Mouse (Mus musculus): ENCODE measurements around the gene Cyp17a1. TPM values are rescaled to one million over a fixed set of nuclear protein-coding genes. Genes with fewer than 3 reads are reported as not detected.

The Cyp17a1 gene
- not detected in 2 replicates for polyA plus RNA-seq (2015; fragmentation: Nextera tagmentation; extraction: Ambion mirVana)

GRCm38 (mm10) chr19:46672766-46673418 is at the start of gene Cyp17a1:
TSS of gene Cyp17a1 (minus strand) at chr19:46673172.
- H3K4me3 ChIP-seq: no peak within 1 kb of the TSS
- no peak within 1 kb of the TSS for H3K9ac ChIP-seq
- 0 out of 2 replicates have a peak, but pooled peaks cover 3% of the 10 kb centered on the region for H3K27me3 ChIP-seq
- no peaks in the 10 kb centered on the region for H3K36me3 ChIP-seq
- H3K4me2 ChIP-seq: no peak within 1 kb of the TSS
- no peaks in the 10 kb centered on the region for H3K4me1 ChIP-seq (replicated peaks)
- no peaks in the 10 kb centered on the region for H3K9me3 ChIP-seq
- H3K27ac ChIP-seq: no peak within 1 kb of the TSS
- WGBS: 72% methylated on average over 5 of the region's 5 CpGs
- ATAC-seq (ENCODE audit: low FRiP score): no peak

- 0 out of 2 replicates have a peak, but pooled peaks cover 4% of the 10 kb centered on the region for H3K9me3 ChIP-seq
- no peak for ATAC-seq (ENCODE audit: low FRiP score)
- H3K9ac ChIP-seq: no peak overlapping the region
- no peak overlapping the region for H3K4me3 ChIP-seq
- WGBS: 90% methylated on average over 4 of the region's 4 CpGs
- H3K4me1 ChIP-seq (replicated peaks): no peaks in the 10 kb centered on the region
- no peak overlapping the region for H3K27ac ChIP-seq
- no peak overlapping the region for H3K4me2 ChIP-seq
- no peaks in the 10 kb centered on the region for H3K27me3 ChIP-seq
- peaks cover 36% of the 10 kb centered on the region for H3K36me3 ChIP-seq
Observed at GRCm38 (mm10) chr19:46718150-46718549, 45.2 kb upstream of the Cyp17a1 start.

- WGBS: 91% methylated on average over 8 of the region's 8 CpGs
- no peaks in the 10 kb centered on the region for H3K4me1 ChIP-seq (replicated peaks)
- 0 out of 2 replicates have a peak, but pooled peaks cover 4% of the 10 kb centered on the region for H3K9me3 ChIP-seq
- H3K27me3 ChIP-seq: no peaks in the 10 kb centered on the region
- no peak overlapping the region for H3K4me2 ChIP-seq
- H3K36me3 ChIP-seq: peaks cover 26% of the 10 kb centered on the region
- no peak overlapping the region for H3K4me3 ChIP-seq
- H3K9ac ChIP-seq: no peak overlapping the region
- no peak overlapping the region for H3K27ac ChIP-seq
- ATAC-seq (ENCODE audit: low FRiP score): no peak
Observed at GRCm38 (mm10) chr19:46715016-46715415, 42.0 kb upstream of the Cyp17a1 start.

GRCm38 (mm10) chr19:46714234-46714633 is 41.3 kb upstream of the Cyp17a1 start:
- ATAC-seq (ENCODE audit: low FRiP score): no peak
- Histone ChIP-seq H3K9ac (no peak overlapping the region), H3K27ac (no peak overlapping the region), H3K9me3 (0 out of 2 replicates have a peak, but pooled peaks cover 4% of the 10 kb centered on the region), H3K36me3 (peaks cover 24% of the 10 kb centered on the region), H3K4me1 (replicated peaks) (no peaks in the 10 kb centered on the region), H3K4me2 (no peak overlapping the region), H3K27me3 (no peaks in the 10 kb centered on the region), H3K4me3 (no peak overlapping the region)
- 94% methylated on average over 8 of the region's 8 CpGs for WGBS

GRCm38 (mm10) chr19:46710614-46711013 is 37.6 kb upstream of the Cyp17a1 start:
- Histone ChIP-seq H3K4me2 (no peak overlapping the region), H3K4me1 (replicated peaks) (peaks cover 16% of the 10 kb centered on the region), H3K4me3 (no peak overlapping the region), H3K36me3 (peaks cover 8% of the 10 kb centered on the region; the same call in 1 of the 2 replicates), H3K27me3 (no peaks in the 10 kb centered on the region), H3K27ac (no peak overlapping the region), H3K9me3 (no peaks in the 10 kb centered on the region), H3K9ac (no peak overlapping the region)
- 88% methylated on average over 4 of the region's 4 CpGs for WGBS
- no peak for ATAC-seq (ENCODE audit: low FRiP score)

- Histone ChIP-seq H3K27me3 (0 out of 2 replicates have a peak, but pooled peaks cover 4% of the 10 kb centered on the region), H3K4me1 (replicated peaks) (peaks cover 16% of the 10 kb centered on the region), H3K9me3 (no peaks in the 10 kb centered on the region), H3K9ac (peak within 1 kb of the TSS; percentile 68), H3K4me2 (peak within 1 kb of the TSS; percentile 59), H3K4me3 (peak within 1 kb of the TSS; percentile 42), H3K27ac (peak within 1 kb of the TSS; percentile 44; the same call in 1 of the 2 replicates), H3K36me3 (peaks cover 5% of the 10 kb centered on the region; the same call in 1 of the 2 replicates)
- ATAC-seq (ENCODE audit: low FRiP score): peak; percentile 63
- 14% methylated on average over 31 of the region's 31 CpGs for WGBS
Observed at GRCm38 (mm10) chr19:46707296-46708151, 34.6 kb upstream of the Cyp17a1 start, which contains the start of gene As3mt. TSS of gene As3mt (plus strand) at chr19:46707458.

DNA sequence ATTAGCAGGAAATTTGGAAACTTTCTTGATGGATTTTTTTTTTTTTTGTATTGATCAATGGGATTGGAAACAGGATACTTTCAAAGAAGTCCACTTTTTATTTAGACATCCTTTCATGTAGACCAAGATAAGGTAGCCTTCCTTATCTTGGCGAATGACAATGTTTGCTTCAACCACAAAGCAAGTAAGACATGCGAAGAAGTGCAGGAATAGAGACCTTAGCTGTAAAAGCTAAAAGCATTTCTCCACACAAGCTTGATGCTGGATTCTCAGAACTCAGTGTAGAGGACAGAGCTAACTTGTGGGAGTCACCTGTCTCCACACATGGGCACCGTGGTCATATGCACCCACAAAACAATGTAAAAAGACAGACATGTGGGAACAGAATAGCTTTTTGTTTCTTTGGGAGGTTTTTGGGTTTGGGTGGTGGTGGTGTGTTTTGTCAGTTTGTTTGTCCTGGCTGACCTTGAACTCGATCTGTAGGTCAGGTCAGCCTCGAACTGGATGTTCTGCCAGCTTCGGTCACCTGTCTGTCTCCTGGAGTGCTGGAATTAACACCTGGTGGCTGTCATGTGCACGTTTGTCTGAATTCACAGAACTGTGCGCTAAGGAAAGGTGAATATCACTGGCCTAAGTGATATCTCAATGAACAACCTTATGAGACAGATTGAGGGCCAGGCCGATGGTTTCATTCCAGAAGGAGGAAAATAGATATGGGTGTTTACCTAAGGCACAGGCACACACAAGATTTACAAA is 33.7 kb upstream of the Cyp17a1 start:
- 0 out of 2 replicates have a peak, but pooled peaks cover 4% of the 10 kb centered on the region for H3K27me3 ChIP-seq
- no peaks in the 10 kb centered on the region for H3K9me3 ChIP-seq
- H3K9ac ChIP-seq: no peak overlapping the region
- H3K27ac ChIP-seq: no peak overlapping the region
- 81% methylated on average over 9 of the region's 9 CpGs for WGBS
- peaks cover 5% of the 10 kb centered on the region; the same call in 1 of the 2 replicates for H3K36me3 ChIP-seq
- ATAC-seq (ENCODE audit: low FRiP score): no peak
- H3K4me3 ChIP-seq: peak overlapping the region; percentile 42; the same call in 1 of the 2 replicates
- peak overlapping the region; percentile 59 for H3K4me2 ChIP-seq
- H3K4me1 ChIP-seq (replicated peaks): peaks cover 16% of the 10 kb centered on the region

DNA sequence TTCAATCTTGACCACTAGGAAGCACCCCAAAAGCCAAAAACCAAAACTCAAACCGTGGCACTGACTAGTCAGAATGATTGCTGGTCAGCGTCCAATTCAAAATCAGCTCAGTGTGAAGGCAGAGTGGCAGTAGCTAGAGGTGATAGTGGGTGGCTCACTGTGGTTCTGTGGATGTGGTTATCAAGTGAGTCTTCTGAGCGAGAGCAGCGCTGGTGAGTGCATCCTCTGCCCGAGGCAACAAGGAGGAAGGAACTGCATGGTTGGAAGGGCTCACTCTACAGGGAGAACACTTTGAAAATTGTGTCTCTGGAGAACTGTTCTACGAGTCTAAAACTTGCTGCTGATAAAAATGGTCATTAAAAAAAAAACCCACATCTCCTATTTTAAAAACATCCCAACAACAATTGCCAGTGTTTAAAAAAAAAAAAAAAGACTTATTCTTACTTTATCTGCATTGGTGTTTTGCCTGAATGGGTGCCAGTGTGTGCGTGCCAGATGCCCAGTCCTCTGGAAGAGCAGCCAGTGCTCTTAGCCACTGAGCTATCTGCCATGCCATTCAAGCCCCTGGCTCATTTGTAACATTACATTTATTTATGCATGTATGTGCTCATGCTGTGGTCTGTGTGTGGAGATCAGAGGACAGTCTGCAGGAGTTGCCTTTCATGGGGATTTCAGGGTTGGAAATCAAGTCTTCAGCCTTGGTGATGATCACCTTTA is 33.0 kb upstream of the Cyp17a1 start:
- peaks cover 11% of the 10 kb centered on the region for H3K36me3 ChIP-seq
- no peak overlapping the region for H3K27ac ChIP-seq
- H3K4me2 ChIP-seq: no peak overlapping the region
- no peak overlapping the region for H3K9ac ChIP-seq
- H3K27me3 ChIP-seq: 0 out of 2 replicates have a peak, but pooled peaks cover 4% of the 10 kb centered on the region
- no peaks in the 10 kb centered on the region for H3K9me3 ChIP-seq
- H3K4me3 ChIP-seq: no peak overlapping the region
- 69% methylated on average over 7 of the region's 7 CpGs for WGBS
- no peak for ATAC-seq (ENCODE audit: low FRiP score)
- peaks cover 16% of the 10 kb centered on the region for H3K4me1 ChIP-seq (replicated peaks)

- Histone ChIP-seq H3K4me1 (replicated peaks) (no peaks in the 10 kb centered on the region), H3K9me3 (no peaks in the 10 kb centered on the region), H3K4me3 (no peak overlapping the region), H3K36me3 (peaks cover 16% of the 10 kb centered on the region), H3K9ac (no peak overlapping the region), H3K27me3 (0 out of 2 replicates have a peak, but pooled peaks cover 4% of the 10 kb centered on the region), H3K27ac (no peak overlapping the region), H3K4me2 (no peak overlapping the region)
- 87% methylated on average over 9 of the region's 9 CpGs for WGBS
- ATAC-seq (ENCODE audit: low FRiP score): no peak
Observed at GRCm38 (mm10) chr19:46701156-46701555, 28.2 kb upstream of the Cyp17a1 start.

DNA sequence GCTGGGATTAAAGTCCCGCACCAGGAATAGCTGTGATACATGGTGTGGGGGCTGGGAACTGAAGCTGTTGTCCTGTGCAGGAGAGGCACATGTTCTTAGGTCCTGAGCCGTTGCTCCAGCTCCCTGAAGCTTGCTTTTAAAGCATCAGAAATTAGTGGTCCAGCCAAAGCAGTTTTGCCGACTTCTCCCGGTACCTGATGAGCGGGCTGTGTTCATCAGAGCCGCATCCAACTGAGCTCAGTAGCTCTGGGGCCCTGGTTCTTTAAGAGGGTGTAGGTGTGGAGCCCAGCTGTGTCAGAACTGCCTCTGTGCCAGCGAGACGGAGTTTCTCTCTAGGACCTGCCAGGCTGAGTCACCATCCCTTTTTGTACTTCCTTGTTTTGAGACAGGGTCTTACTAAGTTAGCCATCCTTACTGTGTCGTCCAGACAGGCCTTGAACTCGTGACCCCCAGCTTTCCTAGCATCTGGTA is 26.1 kb upstream of the Cyp17a1 start:
- H3K36me3 ChIP-seq: peaks cover 32% of the 10 kb centered on the region
- ATAC-seq (ENCODE audit: low FRiP score): no peak
- no peak overlapping the region for H3K4me3 ChIP-seq
- H3K27ac ChIP-seq: no peak overlapping the region
- no peak overlapping the region for H3K4me2 ChIP-seq
- no peak overlapping the region for H3K9ac ChIP-seq
- no peaks in the 10 kb centered on the region for H3K9me3 ChIP-seq
- 79% methylated on average over 10 of the region's 10 CpGs for WGBS
- H3K4me1 ChIP-seq (replicated peaks): no peaks in the 10 kb centered on the region
- no peaks in the 10 kb centered on the region for H3K27me3 ChIP-seq

DNA sequence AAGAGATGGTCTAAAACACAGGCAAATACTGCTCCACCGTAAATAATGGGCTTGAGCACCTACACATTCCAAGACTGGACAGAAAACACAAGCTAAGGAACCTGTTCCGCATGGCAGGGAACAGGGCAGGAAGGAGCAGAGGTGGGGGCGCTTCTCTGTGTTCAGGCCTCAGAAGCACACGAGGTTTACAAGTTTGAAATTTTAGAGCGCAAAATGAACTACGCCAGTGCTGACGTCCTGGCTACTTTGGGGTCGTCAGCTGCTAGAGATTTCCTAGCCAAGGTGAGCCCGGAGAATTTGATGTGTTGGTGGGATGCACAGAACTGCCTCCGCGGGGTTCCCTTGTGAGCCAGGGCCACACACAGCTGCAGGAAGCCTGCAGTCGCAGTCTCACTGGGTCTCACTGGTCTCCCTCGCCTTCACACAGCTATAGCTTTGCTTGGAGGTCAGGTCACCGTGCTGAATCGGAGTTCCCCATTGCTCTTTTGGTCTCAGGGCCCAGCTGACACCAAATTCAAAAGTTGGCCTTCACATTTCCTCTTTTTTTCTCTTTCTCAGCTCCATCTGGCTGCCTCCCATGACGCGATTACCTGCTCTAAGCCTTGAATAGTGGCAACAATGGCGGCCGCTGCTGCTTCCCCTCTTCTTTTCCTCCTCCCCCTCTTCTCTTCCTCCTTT is 25.0 kb upstream of the Cyp17a1 start:
- Histone ChIP-seq H3K4me1 (replicated peaks) (no peaks in the 10 kb centered on the region), H3K4me3 (no peak overlapping the region), H3K9me3 (no peaks in the 10 kb centered on the region), H3K27me3 (no peaks in the 10 kb centered on the region), H3K4me2 (no peak overlapping the region), H3K36me3 (peaks cover 33% of the 10 kb centered on the region), H3K27ac (no peak overlapping the region), H3K9ac (no peak overlapping the region)
- 54% methylated on average over 19 of the region's 19 CpGs for WGBS
- no peak for ATAC-seq (ENCODE audit: low FRiP score)
